Mouse (Mus musculus) olfactory bulb, adult 2 months (tissue): ENCODE results near the gene Dcaf17. TPM values are rescaled to one million over a fixed set of nuclear protein-coding genes. Genes with fewer than 3 reads are reported as not detected.

Source experiments
- H3K27ac ChIP-seq: fragments of 200-500 bp; 2 replicates; pipeline ENCODE4 v1.5.1; 2012; ENCODE audit warnings: low read depth, low read length; ENCODE audit not compliant: insufficient read depth
- H3K4me1 ChIP-seq: fragments of 200-500 bp; 2 replicates; pipeline ENCODE4 v1.6.1; 2012; ENCODE audit warnings: low read length; ENCODE audit not compliant: control insufficient read depth, insufficient read depth
- H3K4me3 ChIP-seq: fragments of 200-500 bp; 2 replicates; pipeline ENCODE4 v1.5.1; 2012; ENCODE audit warnings: mild to moderate bottlenecking, low read depth, low read length, moderate library complexity; ENCODE audit not compliant: insufficient read depth
- CTCF ChIP-seq: fragments of 200-500 bp; IDR thresholded peaks from 2 replicates; pipeline ENCODE4 v1.5.1; 2012; ENCODE audit warnings: low read depth, mild to moderate bottlenecking, low read length, moderate library complexity; ENCODE audit not compliant: insufficient read depth
- POLR2A ChIP-seq: fragments of 200-500 bp; IDR thresholded peaks from 2 replicates; pipeline ENCODE4 v1.6.1; 2012; ENCODE audit warnings: mild to moderate bottlenecking, low read depth, low read length, moderate library complexity; ENCODE audit not compliant: insufficient read depth
- WGBS: fragments of 180-500 bp; shearing (Covaris S2); methylation state at CpG from one replicate; pipeline ENCODE4 v1.1.7; 2018; 5-methylcytosine and 5-hydroxymethylcytosine counted together
- polyA plus RNA-seq: library from polyadenylated mRNA; stranded (reverse); fragments of >200 nt; gene quantifications from 2 replicates; pipeline ENCODE4 v1.2.4, GENCODE M21; 2012; ENCODE audit warnings: low replicate concordance; ENCODE audit not compliant: missing spikeins, insufficient read depth, insufficient read length

Gene Dcaf17
- polyA plus RNA-seq, 1 experiment = not detected

DNA sequence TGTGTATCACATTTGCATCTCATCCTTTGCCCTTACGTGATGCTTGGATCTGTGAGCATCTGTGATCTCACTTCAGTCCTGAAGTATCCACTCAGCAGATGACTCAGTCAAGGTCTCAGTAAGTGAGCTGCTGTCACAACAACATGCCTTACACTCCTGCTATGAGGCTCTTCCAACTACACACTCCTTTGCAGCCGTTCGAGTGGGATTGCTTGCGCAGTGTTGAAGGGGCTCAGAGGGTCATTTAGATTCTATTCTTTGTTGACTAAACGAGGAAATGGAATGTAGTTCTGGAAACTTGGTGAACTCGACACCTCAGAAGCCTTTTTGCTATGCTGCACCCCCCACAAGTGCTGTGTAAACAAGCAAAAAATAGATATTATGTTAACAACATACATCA, 9.0 kb upstream of the Dcaf17 start:
- Histone ChIP-seq H3K27ac (no peak overlapping the region), H3K4me1 (no peaks in the 10 kb centered on the region; the same call in 1 of the 2 replicates), H3K4me3 (no peak overlapping the region)
- WGBS = 61% methylated on average over 6 of the region's 6 CpGs
- TF ChIP-seq POLR2A = no peak
- TF ChIP-seq CTCF = no peak

DNA sequence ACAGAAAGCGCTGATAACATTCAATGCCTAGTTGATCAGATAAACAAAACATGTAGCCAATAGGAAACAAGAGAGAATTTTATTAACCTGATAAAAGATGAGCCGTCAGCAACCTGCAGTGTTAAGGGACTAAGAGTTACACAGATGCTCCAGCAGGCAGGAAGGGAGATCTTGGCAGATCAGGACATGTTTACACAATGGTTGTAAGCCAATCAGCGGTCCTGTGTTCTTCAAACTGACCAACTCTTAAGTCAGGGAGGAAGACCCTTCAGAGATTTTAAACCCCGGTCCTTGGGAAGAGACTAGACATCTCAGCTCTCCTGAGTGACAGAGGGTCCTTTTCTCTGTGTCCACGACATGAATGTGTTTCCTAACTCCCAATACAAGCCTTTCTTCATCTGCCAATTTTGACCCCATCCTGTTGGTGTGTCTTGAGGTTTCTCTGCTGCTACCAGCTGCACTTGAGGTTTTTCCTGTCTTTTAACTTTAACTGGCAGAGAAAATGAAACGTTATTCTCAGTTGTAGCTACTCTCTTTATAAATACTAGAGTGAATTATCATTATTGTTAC, 8.3 kb upstream of the Dcaf17 start:
- no peak for TF ChIP-seq POLR2A
- TF ChIP-seq CTCF = no peak
- Histone ChIP-seq H3K27ac (no peak overlapping the region), H3K4me1 (no peaks in the 10 kb centered on the region; the same call in 1 of the 2 replicates), H3K4me3 (no peak overlapping the region)
- 68% methylated on average over 6 of the region's 6 CpGs for WGBS

DNA sequence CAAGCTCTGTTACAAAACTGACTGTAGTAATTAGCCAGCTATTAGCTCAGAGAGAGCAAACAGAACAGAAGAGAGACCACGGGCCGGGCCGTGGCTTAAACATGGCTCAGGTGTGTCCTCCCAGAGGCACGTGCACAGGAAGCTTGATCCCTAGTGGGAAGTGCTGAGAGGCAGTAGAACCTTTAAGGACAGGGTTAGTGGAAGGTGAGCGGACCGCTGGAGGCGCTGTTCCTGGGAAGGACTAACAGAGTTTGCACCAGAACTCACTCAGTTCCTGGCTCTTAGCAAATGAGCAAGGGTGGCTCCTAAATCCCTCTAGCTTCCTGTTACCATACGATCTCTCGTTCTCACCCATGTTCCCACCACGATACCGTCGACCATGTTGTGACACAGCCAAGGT, 6.2 kb upstream of the Dcaf17 start:
- Histone ChIP-seq H3K4me1 (no peaks in the 10 kb centered on the region; the same call in 1 of the 2 replicates), H3K4me3 (no peak overlapping the region), H3K27ac (no peak overlapping the region)
- 69% methylated on average over 12 of the region's 12 CpGs for WGBS
- no peak for TF ChIP-seq POLR2A
- TF ChIP-seq CTCF = no peak

DNA sequence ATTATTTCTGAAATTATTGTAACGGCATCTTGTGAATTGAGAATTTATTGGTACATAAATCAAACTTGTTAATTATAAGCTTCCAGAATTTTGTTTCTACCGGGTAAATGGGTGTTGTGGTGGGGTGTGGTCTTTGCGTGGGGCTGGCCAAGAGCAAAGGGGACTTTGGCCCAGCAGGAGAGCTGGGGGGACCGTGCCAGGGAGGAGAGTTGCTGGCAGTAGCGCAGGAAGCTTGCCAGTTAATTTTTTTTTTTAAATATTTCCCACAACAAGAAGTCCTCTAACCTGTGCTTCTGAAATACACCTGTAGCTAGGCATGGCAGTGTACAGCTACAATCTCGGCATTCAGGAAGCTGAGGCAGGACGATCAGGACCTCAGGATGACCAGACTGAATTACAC, 4.6 kb upstream of the Dcaf17 start:
- no peak overlapping the region for H3K27ac ChIP-seq
- no peaks in the 10 kb centered on the region; the same call in 1 of the 2 replicates for H3K4me1 ChIP-seq
- no peak for TF ChIP-seq POLR2A
- no peak for TF ChIP-seq CTCF
- 85% methylated on average over 7 of the region's 7 CpGs for WGBS
- H3K4me3 ChIP-seq = no peak overlapping the region

DNA sequence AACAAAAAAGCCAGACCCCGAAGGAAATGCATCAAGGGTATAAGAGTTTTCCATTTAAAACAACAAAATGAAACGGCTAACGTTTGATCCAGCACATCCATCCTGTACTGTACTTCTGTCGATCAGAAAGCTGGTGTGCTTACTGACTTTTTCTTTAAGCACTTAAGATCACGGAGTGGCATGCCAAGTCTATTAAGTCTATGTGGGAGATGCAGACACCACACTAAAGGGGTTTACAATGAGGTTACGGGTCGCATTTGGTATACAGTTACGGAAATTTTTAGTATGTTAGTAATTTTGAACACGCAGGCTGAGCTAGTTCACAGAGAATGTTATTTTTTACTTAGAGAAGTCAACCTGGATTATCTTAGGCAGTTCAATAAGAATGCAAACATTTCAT, 412 bp upstream of the Dcaf17 start:
- H3K4me3 ChIP-seq = peak overlapping the region; percentile 96; the same call in 1 of the 2 replicates
- no peaks in the 10 kb centered on the region for H3K4me1 ChIP-seq
- 7% methylated on average over 9 of the region's 9 CpGs for WGBS
- TF ChIP-seq POLR2A (no peak), CTCF (no peak)
- H3K27ac ChIP-seq = no peak overlapping the region

DNA sequence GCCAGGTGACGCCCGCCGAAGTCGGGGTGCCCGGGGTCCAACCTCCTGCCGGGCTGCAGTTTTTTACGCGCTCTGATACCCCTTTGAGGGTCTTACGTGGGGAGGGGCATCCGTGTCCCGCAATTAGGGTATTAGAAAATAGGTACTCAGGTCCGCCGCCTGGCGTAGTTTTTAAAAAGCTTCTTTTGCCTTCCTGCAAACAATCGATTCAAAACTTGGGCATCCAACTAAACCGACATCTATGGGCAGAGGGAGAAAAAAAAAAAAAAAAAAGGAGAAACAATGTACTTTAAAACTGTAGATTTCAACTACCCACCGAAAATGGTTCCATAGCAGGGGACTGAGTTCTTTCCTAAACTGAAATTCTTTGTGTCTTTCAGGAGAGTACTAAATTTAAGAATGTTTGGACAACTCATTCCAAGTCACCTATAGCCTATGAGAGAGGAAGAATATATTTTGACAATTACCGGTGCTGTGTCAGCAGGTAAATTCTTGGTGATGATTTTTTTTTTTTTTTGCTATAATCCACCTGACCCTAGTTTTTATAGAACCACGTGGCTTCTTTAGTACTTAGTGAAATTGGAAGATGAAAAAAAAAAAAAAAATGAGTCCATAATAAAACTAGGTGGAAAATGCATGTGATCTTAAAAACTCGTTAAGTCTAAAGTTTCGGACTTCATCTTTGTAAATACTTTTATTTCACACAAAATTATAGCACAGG, 1.1 kb downstream of the Dcaf17 start:
- Histone ChIP-seq H3K27ac (no peak overlapping the region), H3K4me3 (peak overlapping the region; percentile 96), H3K4me1 (no peaks in the 10 kb centered on the region)
- WGBS = 8% methylated on average over 21 of the region's 21 CpGs
- TF ChIP-seq POLR2A (no peak), CTCF (no peak)

DNA sequence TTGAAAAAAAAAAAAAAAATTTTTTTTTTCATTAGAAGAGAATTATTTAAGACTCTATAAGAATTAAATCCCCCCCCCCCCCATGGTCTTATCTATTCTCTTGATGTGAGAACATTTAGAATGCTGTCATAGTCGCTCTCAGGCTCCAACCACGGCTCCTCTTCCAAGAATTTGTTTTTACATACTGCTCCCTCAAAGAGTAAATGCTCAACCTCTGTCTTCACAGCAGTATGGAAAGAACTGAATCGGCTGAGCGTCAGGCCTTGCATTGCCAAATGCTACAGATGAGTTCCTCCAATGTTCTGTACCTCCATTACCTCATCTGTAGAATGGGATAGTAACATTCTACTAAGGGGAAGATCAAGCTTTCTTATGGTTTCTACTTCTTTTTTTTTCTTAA, 16.5 kb downstream of the Dcaf17 start:
- no peaks in the 10 kb centered on the region for H3K4me1 ChIP-seq
- no peak overlapping the region for H3K27ac ChIP-seq
- no peak for TF ChIP-seq CTCF
- over 99% methylated on average over 4 of the region's 4 CpGs for WGBS
- no peak overlapping the region for H3K4me3 ChIP-seq

DNA sequence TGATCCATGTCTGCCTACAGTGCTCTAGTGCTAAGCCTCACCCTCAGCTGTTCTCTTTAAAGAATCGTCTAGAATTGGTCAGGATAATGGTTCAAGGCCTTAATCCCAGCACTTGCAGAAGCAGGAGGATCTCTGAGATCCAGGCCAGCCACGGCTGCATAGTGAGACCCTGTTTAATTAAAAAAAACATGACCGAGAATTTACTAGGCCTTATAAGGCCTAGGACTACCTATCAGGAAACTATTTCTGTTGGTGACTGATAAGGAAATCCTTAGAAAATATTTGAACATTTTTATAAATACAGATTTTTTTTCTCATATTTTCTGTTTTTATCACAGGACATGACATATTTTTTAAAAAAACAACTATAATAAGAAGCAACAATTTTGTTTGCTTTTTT, 18.2 kb downstream of the Dcaf17 start:
- WGBS = 90% methylated on average over 3 of the region's 3 CpGs
- no peaks in the 10 kb centered on the region for H3K4me1 ChIP-seq
- no peak overlapping the region for H3K27ac ChIP-seq
- no peak overlapping the region for H3K4me3 ChIP-seq
- TF ChIP-seq POLR2A (no peak), CTCF (no peak)

DNA sequence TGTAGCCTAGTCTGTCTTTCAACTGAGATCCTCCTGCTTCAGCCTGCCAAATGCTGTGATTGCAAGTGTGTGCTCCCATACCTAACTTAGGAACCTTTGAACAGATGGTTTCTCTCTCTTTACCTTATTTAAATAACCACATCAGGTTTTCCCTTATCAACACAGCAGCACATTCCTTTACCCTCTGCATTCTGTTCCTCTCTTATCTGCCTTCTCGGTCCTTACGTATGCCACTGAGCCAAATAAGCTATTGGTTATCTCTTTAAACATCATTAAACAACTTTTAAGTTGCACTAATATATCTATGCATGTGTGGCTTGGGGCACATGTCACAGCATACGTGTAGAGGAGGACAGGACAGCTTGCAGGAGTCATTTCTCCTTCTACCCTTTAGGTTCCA, 18.7 kb downstream of the Dcaf17 start:
- 98% methylated on average over 3 of the region's 3 CpGs for WGBS
- H3K4me3 ChIP-seq = no peak overlapping the region
- no peaks in the 10 kb centered on the region for H3K4me1 ChIP-seq
- TF ChIP-seq CTCF (no peak), POLR2A (no peak)
- no peak overlapping the region for H3K27ac ChIP-seq
